Mouse (Mus musculus) hindbrain, postnatal 0 days (tissue): ENCODE measurements at regions not wholly inside any gene's neighbourhood (a gene's known extent, or its start where the extent isn't known, plus 50 kb on each side); places are given as distances from the start of the nearest gene placed in this dataset.
"Not testable (repeated sequence)": the region's sequence is repeated elsewhere in the genome, so short reads cannot be mapped to it uniquely, and the experiment has no call there.

Experiments
- ATAC-seq: fragments of 200-750 bp; cut with Nextera tagmentation; 2 replicates; pipeline ENCODE4 v1.8.0; 2017; ENCODE audit warnings: mild to moderate bottlenecking, moderate TSS enrichment, moderate library complexity
- DNase-seq: peaks from one replicate; pipeline ENCODE4 v3.0.0-alpha.2; 2015; ENCODE audit warnings: low spot score
- H3K27ac ChIP-seq: fragments of 300-500 bp; sonication (generic); 2 replicates; pipeline ENCODE4 v1.5.1; 2014; ENCODE audit warnings: mild to moderate bottlenecking
- H3K27me3 ChIP-seq: fragments of 300-500 bp; sonication (generic); 2 replicates; pipeline ENCODE4 v1.6.1; 2014; ENCODE audit warnings: low read length, mixed read lengths; ENCODE audit not compliant: insufficient read depth
- H3K36me3 ChIP-seq: fragments of 300-500 bp; sonication (generic); 2 replicates; pipeline ENCODE4 v1.6.1; 2014; ENCODE audit warnings: low read length, mixed read lengths; ENCODE audit not compliant: insufficient read depth
- H3K4me1 ChIP-seq: fragments of 300-500 bp; sonication (generic); 2 replicates; pipeline ENCODE4 v1.6.1; 2014; ENCODE audit warnings: antibody characterized with exemption, low read length, mixed read lengths; ENCODE audit not compliant: insufficient read depth
- H3K4me2 ChIP-seq: fragments of 300-500 bp; sonication (generic); 2 replicates; pipeline ENCODE4 v1.6.1; 2014; ENCODE audit warnings: low read depth, mild to moderate bottlenecking, low read length, moderate library complexity, mixed read lengths
- H3K4me3 ChIP-seq: fragments of 300-500 bp; sonication (generic); 2 replicates; pipeline ENCODE4 v1.5.1; 2014; ENCODE audit warnings: low read length
- H3K9ac ChIP-seq: fragments of 300-500 bp; sonication (generic); replicated peaks from 2 replicates; pipeline ENCODE4 v1.6.1; 2014; ENCODE audit warnings: mild to moderate bottlenecking, low read length, moderate library complexity, mixed read lengths
- H3K9me3 ChIP-seq: fragments of 300-500 bp; sonication (generic); 2 replicates; pipeline ENCODE4 v1.6.1; 2016; ENCODE audit warnings: low read length, mixed read lengths
- CTCF ChIP-seq: IDR thresholded peaks from 2 replicates; pipeline ENCODE4 v1.5.1; 2016; ENCODE audit warnings: antibody characterized with exemption, control low read depth, low read depth
- WGBS: fragments of 180-500 bp; shearing (Covaris S2); extraction: QIAGEN DNeasy Blood & Tissue Kit; methylation state at CpG from one replicate; pipeline ENCODE4 v1.1.7; 2014; 5-methylcytosine and 5-hydroxymethylcytosine counted together

DNA sequence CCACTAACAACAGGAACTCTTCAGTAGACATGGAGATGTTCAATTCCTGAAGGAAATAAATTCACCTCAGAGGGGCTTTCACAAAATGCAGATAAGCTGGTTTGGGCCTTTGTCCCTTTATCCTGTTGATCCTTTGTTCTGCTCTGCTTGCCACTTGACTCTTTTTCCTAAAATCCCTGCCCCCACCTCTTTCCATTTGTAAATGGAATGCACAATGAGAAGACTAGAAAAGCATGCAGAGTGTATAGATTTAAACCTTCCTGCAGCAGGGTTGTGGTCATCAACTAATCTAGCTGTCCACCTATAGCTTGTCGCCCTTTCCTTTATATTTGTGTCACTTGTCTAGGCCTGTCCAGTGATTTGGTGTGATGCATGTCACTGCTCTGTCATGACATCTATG is 159.8 kb upstream of the Vrk2 start:
- no peak overlapping the region for H3K9ac ChIP-seq
- no peak overlapping the region for H3K4me3 ChIP-seq
- no peak overlapping the region for H3K4me2 ChIP-seq
- no peak for ATAC-seq
- TF ChIP-seq CTCF: no peak
- 74% methylated on average over 1 of the region's 1 CpGs for WGBS
- no peaks in the 10 kb centered on the region for H3K4me1 ChIP-seq
- no peaks in the 10 kb centered on the region for H3K27me3 ChIP-seq
- no peaks in the 10 kb centered on the region for H3K36me3 ChIP-seq
- no peak overlapping the region for H3K27ac ChIP-seq
- H3K9me3 ChIP-seq: no peaks in the 10 kb centered on the region
- DNase-seq: no peak

GRCm38 (mm10) chr11:26742235-26742634 is 148.4 kb upstream of the Vrk2 start:
- Histone ChIP-seq H3K4me3 (no peak overlapping the region), H3K36me3 (no peaks in the 10 kb centered on the region), H3K9ac (no peak overlapping the region), H3K27ac (no peak overlapping the region), H3K4me1 (no peaks in the 10 kb centered on the region), H3K4me2 (no peak overlapping the region), H3K9me3 (no peaks in the 10 kb centered on the region), H3K27me3 (no peaks in the 10 kb centered on the region)
- no peak for TF ChIP-seq CTCF
- ATAC-seq: no peak
- DNase-seq: no peak
- 90% methylated on average over 1 of the region's 1 CpGs for WGBS

- Histone ChIP-seq H3K4me3 (no peak overlapping the region), H3K9ac (no peak overlapping the region), H3K4me1 (no peaks in the 10 kb centered on the region), H3K27ac (no peak overlapping the region), H3K4me2 (no peak overlapping the region), H3K9me3 (no peaks in the 10 kb centered on the region), H3K27me3 (no peaks in the 10 kb centered on the region), H3K36me3 (no peaks in the 10 kb centered on the region)
- ATAC-seq (no peak), DNase-seq (no peak)
- 56% methylated on average over 4 of the region's 4 CpGs for WGBS
- TF ChIP-seq CTCF: no peak
Measured at GRCm38 (mm10) chr11:26739732-26740131, 145.9 kb upstream of the Vrk2 start.

DNA sequence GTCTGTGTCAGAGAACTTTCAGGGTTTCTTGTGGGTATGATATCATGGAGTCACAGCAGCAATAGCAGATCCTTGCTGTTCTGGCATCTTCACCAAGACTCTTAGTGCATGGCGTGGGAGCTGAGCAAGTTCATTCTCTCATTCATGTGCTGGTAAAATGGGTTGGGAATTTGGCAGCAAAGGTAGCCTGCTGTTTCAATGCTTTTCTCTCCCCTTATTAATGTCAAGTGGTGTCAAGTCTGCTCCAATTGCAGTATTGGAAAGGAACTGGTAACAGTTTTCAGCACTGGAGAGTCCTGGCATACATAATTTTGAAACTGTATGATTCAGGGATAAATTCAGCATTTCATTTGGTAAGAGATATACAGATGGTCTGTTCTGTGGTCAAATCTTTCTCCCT is 133.2 kb upstream of the Vrk2 start:
- Histone ChIP-seq H3K27ac (no peak overlapping the region), H3K9me3 (no peaks in the 10 kb centered on the region), H3K4me3 (no peak overlapping the region), H3K4me2 (no peak overlapping the region), H3K36me3 (no peaks in the 10 kb centered on the region), H3K27me3 (no peaks in the 10 kb centered on the region), H3K4me1 (no peaks in the 10 kb centered on the region), H3K9ac (no peak overlapping the region)
- no peak for TF ChIP-seq CTCF
- DNase-seq (no peak), ATAC-seq (no peak)
- WGBS: 64% methylated on average over 1 of the region's 1 CpGs

GRCm38 (mm10) chr11:26724963-26725721 is 131.3 kb upstream of the Vrk2 start:
- no peaks in the 10 kb centered on the region for H3K4me1 ChIP-seq
- 55% methylated on average over 11 of the region's 11 CpGs for WGBS
- no peak overlapping the region for H3K27ac ChIP-seq
- H3K4me2 ChIP-seq: no peak overlapping the region
- no peak overlapping the region for H3K9ac ChIP-seq
- no peak for TF ChIP-seq CTCF
- H3K27me3 ChIP-seq: no peaks in the 10 kb centered on the region
- peak; percentile 5 for DNase-seq
- no peaks in the 10 kb centered on the region for H3K9me3 ChIP-seq
- ATAC-seq: no peak
- no peaks in the 10 kb centered on the region for H3K36me3 ChIP-seq
- no peak overlapping the region for H3K4me3 ChIP-seq

DNA sequence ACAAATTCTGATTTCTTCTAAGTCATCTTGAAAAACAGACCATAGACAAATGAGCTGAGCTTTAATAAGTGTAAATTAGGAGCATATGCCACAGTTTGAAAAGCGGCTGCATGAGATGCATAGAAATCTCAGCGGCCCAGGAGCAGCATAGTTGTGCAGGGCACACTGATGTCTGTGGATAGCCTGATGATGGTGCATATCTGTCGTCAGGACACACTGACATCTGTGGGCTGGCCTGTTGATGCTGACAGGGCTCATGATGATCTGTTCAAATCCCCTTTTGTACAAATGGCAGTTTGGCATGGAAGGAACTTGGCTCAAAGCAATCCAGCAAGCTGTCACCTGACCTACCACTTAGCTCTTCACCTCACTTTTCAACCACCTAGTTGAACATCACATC is 128.5 kb upstream of the Vrk2 start:
- Histone ChIP-seq H3K4me1 (no peaks in the 10 kb centered on the region), H3K27me3 (no peaks in the 10 kb centered on the region), H3K4me3 (no peak overlapping the region), H3K4me2 (no peak overlapping the region), H3K27ac (no peak overlapping the region), H3K9me3 (no peaks in the 10 kb centered on the region), H3K9ac (no peak overlapping the region), H3K36me3 (no peaks in the 10 kb centered on the region)
- ATAC-seq (no peak), DNase-seq (no peak)
- WGBS: 73% methylated on average over 3 of the region's 3 CpGs
- TF ChIP-seq CTCF: no peak

DNA sequence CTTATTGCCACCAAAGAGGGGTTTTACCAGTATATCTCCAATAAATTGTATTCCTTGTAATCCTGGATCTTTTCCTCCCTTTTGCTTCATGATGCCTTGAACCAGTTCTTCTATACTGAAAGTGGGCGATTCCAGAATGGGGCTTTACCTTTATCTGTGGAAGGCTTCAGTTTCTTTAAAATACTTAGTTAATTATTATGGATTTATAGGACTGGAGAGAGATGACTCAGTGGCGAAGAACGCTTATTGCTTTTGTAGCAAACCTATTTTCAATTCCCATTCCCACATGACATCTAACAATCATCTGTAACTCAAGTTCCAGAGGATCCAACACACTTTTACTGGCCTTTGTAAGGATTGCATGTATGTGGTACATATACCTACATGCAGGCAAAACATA is 127.4 kb upstream of the Vrk2 start:
- no peaks in the 10 kb centered on the region for H3K4me1 ChIP-seq
- H3K4me3 ChIP-seq: no peak overlapping the region
- no peak for TF ChIP-seq CTCF
- no peaks in the 10 kb centered on the region for H3K9me3 ChIP-seq
- no peak overlapping the region for H3K27ac ChIP-seq
- no peak for DNase-seq
- no peak for ATAC-seq
- no peak overlapping the region for H3K4me2 ChIP-seq
- no peaks in the 10 kb centered on the region for H3K36me3 ChIP-seq
- no peak overlapping the region for H3K9ac ChIP-seq
- WGBS: 95% methylated on average over 3 of the region's 3 CpGs
- H3K27me3 ChIP-seq: no peaks in the 10 kb centered on the region

DNA sequence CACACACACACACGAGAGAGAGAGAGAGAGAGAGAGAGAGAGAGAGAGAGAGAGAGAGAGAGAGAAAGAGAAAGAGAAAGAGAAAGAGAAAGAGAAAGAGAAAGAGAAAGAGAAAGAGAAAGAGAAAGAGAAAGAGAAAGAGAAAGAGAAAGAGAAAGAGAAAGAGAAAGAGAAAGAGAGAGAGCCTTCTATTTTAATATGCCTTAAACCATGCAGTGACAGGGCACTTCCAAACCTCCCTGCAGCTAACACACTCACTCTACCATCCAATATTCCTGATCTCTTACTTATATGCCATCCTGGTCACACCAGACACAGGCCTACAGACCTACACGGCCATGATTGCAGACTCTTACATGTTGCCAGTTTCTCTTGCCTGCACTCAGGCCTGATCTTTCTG is 117.4 kb upstream of the Vrk2 start:
- not testable (repeated sequence) for DNase-seq, H3K9me3 ChIP-seq, H3K4me3 ChIP-seq, ATAC-seq, H3K27me3 ChIP-seq, H3K4me1 ChIP-seq, H3K9ac ChIP-seq, H3K4me2 ChIP-seq, H3K36me3 ChIP-seq, H3K27ac ChIP-seq
- WGBS: 84% methylated on average over 2 of the region's 2 CpGs
